Mouse (Mus musculus): ENCODE results near the gene Olfr156. TPM values are rescaled to one million over a fixed set of nuclear protein-coding genes. Genes with fewer than 3 reads are reported as not detected.

Olfr156 gene
- polyA plus RNA-seq (2015; fragmentation: Nextera tagmentation; extraction: Ambion mirVana): not detected in 2 replicates

DNA sequence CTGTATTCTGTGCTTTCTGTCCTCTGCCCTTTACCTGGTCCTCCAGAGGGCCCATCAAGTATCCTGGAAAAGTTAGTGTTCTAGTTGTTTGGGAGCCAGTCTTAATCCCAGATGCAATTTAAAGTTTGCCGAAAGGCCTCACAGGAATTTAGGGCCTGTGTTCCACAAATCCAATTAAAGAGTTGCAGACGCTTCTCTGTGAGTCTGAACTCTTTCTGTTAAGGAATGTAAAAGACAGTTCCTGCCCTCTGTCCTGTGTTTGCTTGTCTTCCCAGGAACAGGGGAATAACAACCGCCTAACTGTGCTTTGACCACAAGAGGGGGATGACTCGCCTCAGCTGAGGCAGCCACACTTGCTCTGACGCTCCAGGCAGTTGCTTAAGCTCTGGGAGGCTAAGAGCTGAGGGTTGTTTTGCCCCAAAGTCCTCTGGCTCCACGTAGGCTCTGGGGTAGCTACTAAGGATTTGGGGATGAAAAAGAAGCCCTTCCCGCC lies at the start of gene Olfr156:
Olfr156 (minus strand) TSS at position 51 of the 493 bp plus-strand sequence.
- Histone ChIP-seq H3K4me2 (no peak within 1 kb of the TSS), H3K27me3 (replicated peaks) (no peaks in the 10 kb centered on the region), H3K27ac (no peak within 1 kb of the TSS), H3K4me3 (no peak within 1 kb of the TSS), H3K9ac (no peak within 1 kb of the TSS), H3K4me1 (no peaks in the 10 kb centered on the region), H3K9me3 (no peaks in the 10 kb centered on the region), H3K36me3 (replicated peaks) (no peaks in the 10 kb centered on the region)
- WGBS: 15% methylated on average over 7 of the region's 7 CpGs
- ATAC-seq (replicated peaks): no peak

DNA sequence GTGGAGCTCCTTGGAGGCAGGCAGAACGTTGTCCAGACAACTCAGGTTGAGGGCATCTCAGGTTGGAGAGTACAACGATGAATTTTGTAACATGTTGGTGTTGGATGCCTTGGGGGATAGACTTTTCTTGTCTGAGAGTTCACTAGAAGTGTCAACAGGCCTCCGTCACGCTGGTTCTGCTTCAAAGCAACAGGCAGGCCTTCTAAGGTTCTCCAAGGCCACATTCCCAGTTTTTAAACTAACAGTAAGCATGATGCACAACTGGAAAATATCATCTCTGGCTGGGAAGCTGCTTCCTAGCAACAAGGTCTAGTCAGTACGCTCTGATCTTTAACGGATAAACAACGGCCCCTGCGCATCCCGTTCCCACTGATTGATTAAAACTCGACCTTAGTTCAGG lies 46.1 kb upstream of the Olfr156 start:
- Histone ChIP-seq H3K9ac (no peak overlapping the region), H3K36me3 (replicated peaks) (no peaks in the 10 kb centered on the region), H3K27ac (no peak overlapping the region), H3K4me1 (peaks cover 2% of the 10 kb centered on the region), H3K4me2 (no peak overlapping the region), H3K9me3 (no peaks in the 10 kb centered on the region), H3K4me3 (no peak overlapping the region), H3K27me3 (replicated peaks) (no peaks in the 10 kb centered on the region)
- ATAC-seq (replicated peaks): no peak
- WGBS: 88% methylated on average over 10 of the region's 10 CpGs

DNA sequence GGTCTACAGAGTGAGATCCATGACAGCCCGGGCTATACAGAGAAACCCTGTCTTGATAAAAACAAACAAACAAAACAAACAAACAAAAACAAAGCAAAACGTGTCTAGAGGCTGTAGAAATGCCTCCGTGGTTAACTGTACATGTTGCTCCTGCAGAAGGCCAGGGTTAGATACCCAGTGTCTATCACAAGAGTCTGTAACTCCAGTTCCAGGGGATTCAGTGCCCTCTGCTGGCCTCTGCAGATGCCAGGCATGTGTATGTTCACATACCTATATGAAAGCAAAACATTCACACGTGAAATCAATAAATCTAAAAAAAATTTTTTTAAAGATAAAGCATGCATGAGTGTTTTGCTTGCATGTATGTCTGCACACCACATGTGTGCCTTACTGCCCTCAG lies 39.6 kb upstream of the Olfr156 start:
- no peaks in the 10 kb centered on the region for H3K4me1 ChIP-seq
- H3K27me3 ChIP-seq (replicated peaks): no peaks in the 10 kb centered on the region
- H3K27ac ChIP-seq: no peak overlapping the region
- H3K9ac ChIP-seq: no peak overlapping the region
- WGBS: 71% methylated on average over 4 of the region's 4 CpGs
- no peak overlapping the region for H3K4me2 ChIP-seq
- no peaks in the 10 kb centered on the region for H3K9me3 ChIP-seq
- H3K4me3 ChIP-seq: no peak overlapping the region
- no peak for ATAC-seq (replicated peaks)
- no peaks in the 10 kb centered on the region for H3K36me3 ChIP-seq (replicated peaks)

DNA sequence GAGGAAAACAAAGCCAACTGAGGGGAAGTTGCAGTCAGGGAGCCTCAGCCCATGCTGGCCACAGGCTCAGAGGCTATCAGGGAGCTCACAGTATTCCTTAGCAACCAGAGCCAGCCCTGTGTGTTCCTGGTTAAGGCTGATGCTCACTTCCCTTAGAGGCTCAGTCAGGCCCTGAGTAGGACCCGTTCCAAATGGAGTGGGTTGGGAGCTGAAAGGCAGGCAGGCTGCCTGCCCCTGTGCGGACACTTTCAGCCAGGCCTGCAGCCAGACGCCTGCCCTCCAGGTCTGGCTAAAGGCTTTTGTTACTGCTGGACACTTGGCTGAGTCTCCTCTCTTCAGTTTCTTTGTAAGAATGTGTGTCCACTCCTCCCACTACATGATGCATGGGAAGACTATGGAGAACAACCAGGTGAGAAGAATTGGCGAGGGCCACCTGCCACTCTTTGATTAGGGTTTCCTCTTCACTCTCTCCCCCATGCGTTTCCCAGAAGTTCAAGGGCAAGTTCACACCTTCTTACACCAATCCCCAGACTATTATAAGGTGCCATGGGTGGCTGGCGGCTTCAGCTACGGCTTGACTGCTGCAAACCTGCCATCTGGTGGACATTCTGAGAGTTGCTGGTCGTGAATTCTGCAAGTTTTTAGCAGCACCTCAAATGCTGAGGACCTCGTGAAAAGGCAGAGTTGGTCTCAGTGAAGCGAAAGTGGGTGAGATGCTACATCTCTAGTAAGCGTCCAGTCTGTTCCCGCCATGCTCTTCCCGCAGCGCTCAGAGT lies 37.2 kb upstream of the Olfr156 start:
- Histone ChIP-seq H3K4me1 (no peaks in the 10 kb centered on the region), H3K4me2 (no peak overlapping the region), H3K9ac (no peak overlapping the region), H3K4me3 (no peak overlapping the region), H3K27me3 (replicated peaks) (no peaks in the 10 kb centered on the region), H3K27ac (no peak overlapping the region), H3K36me3 (replicated peaks) (no peaks in the 10 kb centered on the region), H3K9me3 (no peaks in the 10 kb centered on the region)
- no peak for ATAC-seq (replicated peaks)
- WGBS: 14% methylated on average over 14 of the region's 14 CpGs

DNA sequence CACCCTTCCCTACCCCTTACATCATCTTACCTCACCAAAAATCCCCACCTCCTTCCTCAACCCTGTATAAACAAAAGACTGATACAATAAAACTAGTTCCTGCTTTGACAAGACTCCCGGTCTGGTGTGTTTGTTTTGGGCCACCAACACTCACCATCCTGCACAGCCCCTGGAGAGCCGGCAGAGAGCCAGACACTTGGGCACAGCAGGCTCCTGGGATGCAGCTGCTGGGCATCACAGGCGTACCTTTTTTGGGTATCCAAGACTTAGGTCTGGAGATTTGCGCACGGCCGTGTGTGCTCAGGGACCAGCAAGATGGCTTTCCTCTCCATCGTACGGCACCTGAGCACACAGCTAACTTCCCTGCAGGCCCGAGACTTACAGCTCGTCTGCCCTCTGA lies 36.2 kb upstream of the Olfr156 start:
- H3K27ac ChIP-seq: no peak overlapping the region
- no peak overlapping the region for H3K4me2 ChIP-seq
- H3K36me3 ChIP-seq (replicated peaks): no peaks in the 10 kb centered on the region
- ATAC-seq (replicated peaks): no peak
- 81% methylated on average over 10 of the region's 10 CpGs for WGBS
- H3K9ac ChIP-seq: no peak overlapping the region
- no peak overlapping the region for H3K4me3 ChIP-seq
- no peaks in the 10 kb centered on the region for H3K4me1 ChIP-seq
- no peaks in the 10 kb centered on the region for H3K27me3 ChIP-seq (replicated peaks)
- no peaks in the 10 kb centered on the region for H3K9me3 ChIP-seq

- no peak overlapping the region for H3K27ac ChIP-seq
- no peak overlapping the region for H3K4me2 ChIP-seq
- H3K9me3 ChIP-seq: no peaks in the 10 kb centered on the region
- H3K4me3 ChIP-seq: no peak overlapping the region
- H3K9ac ChIP-seq: no peak overlapping the region
- no peaks in the 10 kb centered on the region for H3K27me3 ChIP-seq (replicated peaks)
- 81% methylated on average over 8 of the region's 8 CpGs for WGBS
- H3K36me3 ChIP-seq (replicated peaks): no peaks in the 10 kb centered on the region
- no peaks in the 10 kb centered on the region for H3K4me1 ChIP-seq
- ATAC-seq (replicated peaks): no peak
These were observed 30.4 kb upstream of the Olfr156 start for GRCm38 (mm10) chr4:43854101-43854500.

GRCm38 (mm10) chr4:43851265-43851664 lies 27.6 kb upstream of the Olfr156 start, which contains the start of gene Olfr155:
Gene Olfr155, plus strand, starts transcription at chr4:43851565.
- no peaks in the 10 kb centered on the region for H3K4me1 ChIP-seq
- no peak within 1 kb of the TSS for H3K4me2 ChIP-seq
- H3K36me3 ChIP-seq (replicated peaks): no peaks in the 10 kb centered on the region
- no peak for ATAC-seq (replicated peaks)
- H3K4me3 ChIP-seq: no peak within 1 kb of the TSS
- 85% methylated on average over 6 of the region's 6 CpGs for WGBS
- no peaks in the 10 kb centered on the region for H3K27me3 ChIP-seq (replicated peaks)
- no peak within 1 kb of the TSS for H3K9ac ChIP-seq
- no peak within 1 kb of the TSS for H3K27ac ChIP-seq
- no peaks in the 10 kb centered on the region for H3K9me3 ChIP-seq

- no peak within 1 kb of the TSS for H3K4me3 ChIP-seq
- 65% methylated on average over 1 of the region's 1 CpGs for WGBS
- no peaks in the 10 kb centered on the region for H3K27me3 ChIP-seq (replicated peaks)
- H3K4me1 ChIP-seq: no peaks in the 10 kb centered on the region
- ATAC-seq (replicated peaks): no peak
- H3K9ac ChIP-seq: no peak within 1 kb of the TSS
- no peaks in the 10 kb centered on the region for H3K9me3 ChIP-seq
- no peak within 1 kb of the TSS for H3K27ac ChIP-seq
- no peaks in the 10 kb centered on the region for H3K36me3 ChIP-seq (replicated peaks)
- no peak within 1 kb of the TSS for H3K4me2 ChIP-seq
These were observed 16.4 kb upstream of the Olfr156 start, which contains the start of gene Olfr157 for GRCm38 (mm10) chr4:43840101-43840500. Gene Olfr157, minus strand, starts transcription at chr4:43840201.

DNA sequence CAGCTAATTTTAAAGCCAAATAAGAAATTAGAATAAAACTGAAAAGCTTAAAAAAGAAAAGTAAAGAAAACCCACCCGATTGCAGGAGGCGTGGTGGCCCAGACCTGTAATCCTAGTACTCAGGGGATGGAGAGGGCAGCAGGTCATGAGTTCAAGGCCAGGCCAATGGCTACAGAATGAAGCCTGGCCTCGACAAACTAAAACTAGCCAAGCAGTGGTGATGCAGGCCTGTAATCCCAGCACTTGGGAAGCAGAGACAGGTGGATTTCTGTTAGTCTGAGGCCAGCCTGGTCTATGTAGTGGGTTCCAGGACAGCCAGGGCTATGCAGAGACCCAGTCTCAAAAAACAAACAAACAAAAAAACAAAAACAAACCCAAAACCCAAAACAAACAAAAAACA lies 14.6 kb upstream of the Olfr156 start:
- H3K27me3 ChIP-seq (replicated peaks): no peaks in the 10 kb centered on the region
- no peak overlapping the region for H3K9ac ChIP-seq
- H3K4me1 ChIP-seq: no peaks in the 10 kb centered on the region
- no peaks in the 10 kb centered on the region for H3K9me3 ChIP-seq
- no peaks in the 10 kb centered on the region for H3K36me3 ChIP-seq (replicated peaks)
- no peak overlapping the region for H3K4me3 ChIP-seq
- no peak overlapping the region for H3K27ac ChIP-seq
- no peak overlapping the region for H3K4me2 ChIP-seq
- no peak for ATAC-seq (replicated peaks)
- 74% methylated on average over 3 of the region's 3 CpGs for WGBS

DNA sequence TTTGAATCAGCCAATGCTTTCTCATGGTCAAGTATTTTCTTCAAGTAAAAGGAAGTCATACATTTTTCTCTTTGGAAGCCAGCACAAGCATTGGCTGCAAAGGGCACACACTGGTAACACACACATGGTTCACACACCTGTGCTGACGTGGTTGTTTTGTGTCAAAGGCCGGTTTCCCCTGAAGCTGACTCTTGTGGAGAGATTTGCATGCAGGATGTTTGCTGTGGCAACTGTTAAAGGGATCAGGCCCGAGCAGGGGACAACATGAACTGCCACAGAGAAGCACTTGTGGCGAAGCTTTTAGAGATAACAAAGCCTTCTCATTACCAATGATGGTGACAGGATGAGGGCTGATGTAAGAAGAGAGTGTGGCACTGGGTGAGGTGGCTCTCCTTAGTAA lies 11.1 kb upstream of the Olfr156 start:
- Histone ChIP-seq H3K27ac (no peak overlapping the region), H3K9me3 (no peaks in the 10 kb centered on the region), H3K27me3 (replicated peaks) (no peaks in the 10 kb centered on the region), H3K9ac (no peak overlapping the region), H3K4me2 (no peak overlapping the region), H3K36me3 (replicated peaks) (no peaks in the 10 kb centered on the region), H3K4me3 (no peak overlapping the region), H3K4me1 (no peaks in the 10 kb centered on the region)
- no peak for ATAC-seq (replicated peaks)
- 69% methylated on average over 4 of the region's 4 CpGs for WGBS

DNA sequence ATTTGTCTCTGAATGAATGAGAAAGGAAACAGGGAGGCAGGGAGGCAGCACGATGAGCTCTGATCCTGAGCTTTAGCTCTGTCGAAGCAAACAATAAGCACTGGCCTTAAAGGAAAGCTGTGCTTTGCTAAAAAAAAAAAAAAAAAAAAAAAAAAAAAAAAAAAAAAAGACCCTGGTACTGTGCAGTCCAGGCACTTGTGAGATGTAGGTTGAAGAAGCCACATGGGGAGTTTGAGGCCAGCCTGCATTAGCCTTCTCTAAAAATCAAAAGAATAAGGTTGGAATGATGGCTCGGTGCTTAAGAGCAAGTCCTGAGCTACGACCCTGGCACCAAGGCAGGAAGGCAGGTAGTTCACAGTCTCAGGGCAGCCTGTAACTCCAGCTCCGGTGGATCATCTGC lies 10.1 kb upstream of the Olfr156 start:
- Histone ChIP-seq H3K36me3 (replicated peaks) (no peaks in the 10 kb centered on the region), H3K27me3 (replicated peaks) (no peaks in the 10 kb centered on the region), H3K9ac (no peak overlapping the region), H3K9me3 (no peaks in the 10 kb centered on the region), H3K4me2 (no peak overlapping the region), H3K4me1 (no peaks in the 10 kb centered on the region), H3K4me3 (no peak overlapping the region), H3K27ac (no peak overlapping the region)
- ATAC-seq (replicated peaks): no peak
- WGBS: 64% methylated on average over 5 of the region's 5 CpGs

GRCm38 (mm10) chr4:43832031-43832430 lies 8.3 kb upstream of the Olfr156 start:
- Histone ChIP-seq H3K27ac (no peak overlapping the region), H3K4me1 (no peaks in the 10 kb centered on the region), H3K4me2 (no peak overlapping the region), H3K9ac (no peak overlapping the region), H3K36me3 (replicated peaks) (no peaks in the 10 kb centered on the region), H3K9me3 (no peaks in the 10 kb centered on the region), H3K4me3 (no peak overlapping the region), H3K27me3 (replicated peaks) (no peaks in the 10 kb centered on the region)
- WGBS: 73% methylated on average over 5 of the region's 5 CpGs
- ATAC-seq (replicated peaks): no peak

GRCm38 (mm10) chr4:43828806-43829205 lies 5.1 kb upstream of the Olfr156 start:
- H3K9me3 ChIP-seq: no peaks in the 10 kb centered on the region

More at GRCm38 (mm10) chr4:43828806-43829205, 5.1 kb upstream of the Olfr156 start:
- Histone ChIP-seq H3K4me3 (no peak overlapping the region), H3K27ac (no peak overlapping the region), H3K9ac (no peak overlapping the region), H3K4me2 (no peak overlapping the region), H3K27me3 (replicated peaks) (no peaks in the 10 kb centered on the region), H3K36me3 (replicated peaks) (no peaks in the 10 kb centered on the region), H3K4me1 (no peaks in the 10 kb centered on the region)
- no peak for ATAC-seq (replicated peaks)
- WGBS: 90% methylated on average over 4 of the region's 4 CpGs

All from midbrain, embryonic 15.5 days (tissue).